Mouse (Mus musculus): ENCODE measurements around the gene Dgki. TPM values are rescaled to one million over a fixed set of nuclear protein-coding genes. Genes with fewer than 3 reads are reported as not detected.

The Dgki gene
- polyA plus RNA-seq, 1 experiment from 2014 or later: 0.92 TPM

DNA sequence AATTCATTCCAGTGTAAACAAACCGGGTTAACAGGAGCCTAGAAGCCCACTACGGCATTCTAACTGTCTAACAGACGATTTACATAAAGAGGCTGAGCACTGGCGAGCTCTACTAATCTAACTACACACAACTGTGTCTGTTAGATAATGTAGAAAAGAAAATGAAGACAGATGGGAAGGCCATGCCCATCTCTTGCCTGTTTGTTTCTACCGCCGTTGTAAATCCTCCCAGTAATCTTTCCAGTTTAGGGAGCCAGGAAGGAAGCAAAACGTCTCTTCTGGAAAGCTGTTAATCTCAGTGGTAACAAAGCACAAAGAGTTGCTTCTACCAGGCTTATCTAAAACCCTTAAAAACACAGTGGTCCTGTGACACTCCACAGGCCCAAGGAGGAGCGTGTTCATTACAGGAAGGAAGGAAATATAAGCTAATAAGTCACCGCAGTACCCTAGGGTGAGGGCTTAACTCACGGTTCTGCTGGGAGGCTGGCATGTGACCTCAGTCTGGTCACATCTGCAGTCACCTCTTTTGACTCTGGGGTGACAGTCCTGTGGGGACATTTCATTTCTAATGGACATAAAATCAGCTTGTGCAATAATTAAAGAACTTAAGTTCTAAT is 235.7 kb downstream of the Dgki start:
- WGBS: 8% methylated on average over 10 of the region's 10 CpGs

DNA sequence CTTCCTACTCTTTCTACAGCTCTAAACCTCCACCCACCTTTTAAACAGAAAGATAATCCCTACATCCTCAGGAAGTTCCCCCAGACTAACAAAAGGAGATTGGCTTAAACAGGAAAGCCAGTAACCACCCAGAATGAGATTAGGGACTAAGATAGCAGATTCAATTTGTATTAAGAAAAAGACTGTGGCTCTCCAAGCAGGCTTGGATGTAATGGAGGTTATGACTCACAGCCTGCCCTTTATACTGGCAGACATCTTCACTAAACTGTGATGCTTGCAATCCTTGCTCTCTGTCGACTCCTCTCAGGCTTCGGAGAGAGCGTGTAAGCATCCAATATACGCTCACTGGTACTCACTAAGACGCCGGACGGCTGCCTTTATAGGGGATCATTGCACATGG is 236.7 kb downstream of the Dgki start:
- no peaks in the 10 kb centered on the region for H3K27me3 ChIP-seq (replicated peaks; ENCODE audit: control insufficient read depth, insufficient read depth, low read length)
- H3K36me3 ChIP-seq (ENCODE audit: control insufficient read depth, insufficient read depth, low read length): no peaks in the 10 kb centered on the region
- DNase-seq (ENCODE audit: low spot score): no peak
- H3K9me3 ChIP-seq (ENCODE audit: control insufficient read depth, low read length): no peaks in the 10 kb centered on the region
- 90% methylated on average over 7 of the region's 7 CpGs for WGBS
- no peak overlapping the region for H3K27ac ChIP-seq (ENCODE audit: low read depth)
- no peak overlapping the region for H3K4me2 ChIP-seq (ENCODE audit: low read length)
- no peak overlapping the region for H3K4me3 ChIP-seq (ENCODE audit: low read depth, low read length)
- no peak for ATAC-seq (replicated peaks; ENCODE audit: low FRiP score, low TSS enrichment, low read depth)
- H3K4me1 ChIP-seq (replicated peaks; ENCODE audit: control insufficient read depth, insufficient read depth, low read length): peaks cover 4% of the 10 kb centered on the region
- no peak overlapping the region for H3K9ac ChIP-seq (ENCODE audit: low read length)

More for the DNA sequence above, 235.7 kb downstream of the Dgki start:
- Histone ChIP-seq H3K4me3 (ENCODE audit: low read depth, low read length) (no peak overlapping the region), H3K4me1 (replicated peaks; ENCODE audit: control insufficient read depth, insufficient read depth, low read length) (peaks cover 4% of the 10 kb centered on the region), H3K9ac (ENCODE audit: low read length) (no peak overlapping the region), H3K4me2 (ENCODE audit: low read length) (no peak overlapping the region), H3K27ac (ENCODE audit: low read depth) (no peak overlapping the region; the same call in 1 of the 2 replicates), H3K27me3 (replicated peaks; ENCODE audit: control insufficient read depth, insufficient read depth, low read length) (no peaks in the 10 kb centered on the region), H3K36me3 (ENCODE audit: control insufficient read depth, insufficient read depth, low read length) (no peaks in the 10 kb centered on the region), H3K9me3 (ENCODE audit: control insufficient read depth, low read length) (no peaks in the 10 kb centered on the region)
- DNase-seq (ENCODE audit: low spot score) (no peak), ATAC-seq (replicated peaks; ENCODE audit: low FRiP score, low TSS enrichment, low read depth) (no peak)

DNA sequence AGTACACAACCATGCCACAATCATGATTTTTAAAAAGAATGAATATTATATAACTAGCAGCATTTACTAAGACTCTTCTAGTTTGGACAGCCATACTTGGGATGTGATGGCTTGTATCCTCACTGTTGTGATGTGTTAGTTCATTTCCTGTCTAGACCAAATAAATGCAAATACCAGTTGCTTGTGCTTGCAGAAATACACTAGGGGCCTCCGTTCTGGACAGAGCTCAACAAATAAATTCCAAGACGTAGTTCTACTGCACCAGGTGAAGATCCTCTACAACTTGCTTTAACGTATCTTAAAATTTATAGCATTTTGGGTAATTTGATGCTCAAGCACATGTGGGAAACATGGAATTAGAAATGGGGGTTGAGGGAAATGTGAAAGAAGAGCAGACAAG is 239.9 kb downstream of the Dgki start:
- Histone ChIP-seq H3K4me1 (replicated peaks; ENCODE audit: control insufficient read depth, insufficient read depth, low read length) (peaks cover 4% of the 10 kb centered on the region), H3K4me2 (ENCODE audit: low read length) (no peak overlapping the region), H3K9me3 (ENCODE audit: control insufficient read depth, low read length) (no peaks in the 10 kb centered on the region), H3K27me3 (replicated peaks; ENCODE audit: control insufficient read depth, insufficient read depth, low read length) (no peaks in the 10 kb centered on the region), H3K27ac (ENCODE audit: low read depth) (no peak overlapping the region), H3K9ac (ENCODE audit: low read length) (no peak overlapping the region), H3K4me3 (ENCODE audit: low read depth, low read length) (no peak overlapping the region), H3K36me3 (ENCODE audit: control insufficient read depth, insufficient read depth, low read length) (no peaks in the 10 kb centered on the region)
- ATAC-seq (replicated peaks; ENCODE audit: low FRiP score, low TSS enrichment, low read depth) (no peak), DNase-seq (ENCODE audit: low spot score) (no peak)
- WGBS: 78% methylated on average over 3 of the region's 3 CpGs

DNA sequence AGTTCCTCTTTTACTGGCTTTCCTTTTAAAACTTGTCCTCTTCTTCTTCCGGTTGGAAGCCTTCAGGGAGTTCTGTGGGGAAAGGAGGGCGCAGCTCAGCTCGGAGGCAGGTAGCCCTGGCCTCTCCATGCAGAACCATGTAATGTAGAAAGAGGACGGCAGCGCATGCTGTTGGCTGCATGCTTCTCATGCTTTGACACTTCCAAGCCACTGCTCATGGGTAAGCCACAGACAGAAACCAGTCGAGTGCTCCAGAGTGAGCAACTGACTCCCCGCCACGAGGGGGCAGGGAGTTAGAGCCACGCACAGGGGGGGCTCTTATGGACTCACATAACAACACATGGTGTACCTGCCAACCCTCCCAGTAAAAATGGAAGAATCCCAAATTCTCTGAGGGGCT is 242.0 kb downstream of the Dgki start:
- ATAC-seq (replicated peaks; ENCODE audit: low FRiP score, low TSS enrichment, low read depth) (no peak), DNase-seq (ENCODE audit: low spot score) (no peak)
- Histone ChIP-seq H3K27ac (ENCODE audit: low read depth) (no peak overlapping the region), H3K27me3 (replicated peaks; ENCODE audit: control insufficient read depth, insufficient read depth, low read length) (no peaks in the 10 kb centered on the region), H3K9ac (ENCODE audit: low read length) (no peak overlapping the region), H3K36me3 (ENCODE audit: control insufficient read depth, insufficient read depth, low read length) (no peaks in the 10 kb centered on the region), H3K9me3 (ENCODE audit: control insufficient read depth, low read length) (no peaks in the 10 kb centered on the region), H3K4me1 (replicated peaks; ENCODE audit: control insufficient read depth, insufficient read depth, low read length) (no peaks in the 10 kb centered on the region), H3K4me3 (ENCODE audit: low read depth, low read length) (no peak overlapping the region), H3K4me2 (ENCODE audit: low read length) (no peak overlapping the region)
- WGBS: 90% methylated on average over 9 of the region's 9 CpGs

DNA sequence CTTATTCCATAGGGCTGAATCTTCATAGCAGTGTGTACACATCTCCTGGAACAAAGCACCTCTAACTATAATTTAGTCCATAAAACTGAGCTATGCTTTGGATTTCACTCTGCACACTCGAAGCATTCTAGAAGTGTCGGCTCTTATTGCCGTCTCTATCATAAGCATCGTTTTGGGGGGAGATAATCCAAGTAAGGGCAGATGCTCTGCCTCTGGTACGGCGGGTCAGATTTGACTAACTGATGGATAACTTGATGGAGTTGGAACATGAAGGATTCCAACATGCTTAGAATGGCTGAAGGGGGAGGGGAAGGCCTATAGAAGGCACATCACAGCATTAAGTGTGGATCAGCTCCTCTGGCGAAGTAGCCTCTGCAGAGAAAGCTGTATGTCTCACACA is 242.4 kb downstream of the Dgki start:
- H3K36me3 ChIP-seq (ENCODE audit: control insufficient read depth, insufficient read depth, low read length): no peaks in the 10 kb centered on the region
- H3K4me3 ChIP-seq (ENCODE audit: low read depth, low read length): no peak overlapping the region
- no peak overlapping the region for H3K4me2 ChIP-seq (ENCODE audit: low read length)
- no peaks in the 10 kb centered on the region for H3K27me3 ChIP-seq (replicated peaks; ENCODE audit: control insufficient read depth, insufficient read depth, low read length)
- 95% methylated on average over 7 of the region's 7 CpGs for WGBS
- ATAC-seq (replicated peaks; ENCODE audit: low FRiP score, low TSS enrichment, low read depth) (no peak), DNase-seq (ENCODE audit: low spot score) (no peak)
- H3K27ac ChIP-seq (ENCODE audit: low read depth): no peak overlapping the region
- no peaks in the 10 kb centered on the region for H3K4me1 ChIP-seq (replicated peaks; ENCODE audit: control insufficient read depth, insufficient read depth, low read length)
- H3K9me3 ChIP-seq (ENCODE audit: control insufficient read depth, low read length): no peaks in the 10 kb centered on the region
- H3K9ac ChIP-seq (ENCODE audit: low read length): no peak overlapping the region

DNA sequence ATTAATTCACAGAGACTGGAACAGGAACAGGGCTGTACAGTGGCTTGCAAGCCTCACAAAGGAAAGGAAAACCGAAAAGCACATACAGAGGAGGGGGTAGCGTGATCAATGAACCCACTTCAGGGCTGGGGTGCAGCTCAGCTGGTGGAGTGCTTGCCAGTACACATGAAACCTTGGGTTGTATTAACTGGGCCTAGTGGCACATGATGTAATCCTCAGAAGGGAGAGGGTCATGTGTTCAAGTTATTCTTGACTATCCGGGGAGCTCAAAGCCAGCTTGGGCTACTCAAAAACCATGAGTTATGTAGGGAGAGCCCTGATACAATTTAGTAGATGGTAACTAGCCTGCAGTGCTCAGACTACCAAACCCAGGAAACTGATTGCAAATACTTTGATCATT is 244.3 kb downstream of the Dgki start:
- Histone ChIP-seq H3K4me1 (replicated peaks; ENCODE audit: control insufficient read depth, insufficient read depth, low read length) (no peaks in the 10 kb centered on the region), H3K36me3 (ENCODE audit: control insufficient read depth, insufficient read depth, low read length) (no peaks in the 10 kb centered on the region), H3K9me3 (ENCODE audit: control insufficient read depth, low read length) (no peaks in the 10 kb centered on the region), H3K9ac (ENCODE audit: low read length) (no peak overlapping the region), H3K27me3 (replicated peaks; ENCODE audit: control insufficient read depth, insufficient read depth, low read length) (no peaks in the 10 kb centered on the region), H3K27ac (ENCODE audit: low read depth) (no peak overlapping the region), H3K4me2 (ENCODE audit: low read length) (no peak overlapping the region), H3K4me3 (ENCODE audit: low read depth, low read length) (no peak overlapping the region)
- WGBS: 89% methylated on average over 3 of the region's 3 CpGs
- ATAC-seq (replicated peaks; ENCODE audit: low FRiP score, low TSS enrichment, low read depth) (no peak), DNase-seq (ENCODE audit: low spot score) (no peak)

DNA sequence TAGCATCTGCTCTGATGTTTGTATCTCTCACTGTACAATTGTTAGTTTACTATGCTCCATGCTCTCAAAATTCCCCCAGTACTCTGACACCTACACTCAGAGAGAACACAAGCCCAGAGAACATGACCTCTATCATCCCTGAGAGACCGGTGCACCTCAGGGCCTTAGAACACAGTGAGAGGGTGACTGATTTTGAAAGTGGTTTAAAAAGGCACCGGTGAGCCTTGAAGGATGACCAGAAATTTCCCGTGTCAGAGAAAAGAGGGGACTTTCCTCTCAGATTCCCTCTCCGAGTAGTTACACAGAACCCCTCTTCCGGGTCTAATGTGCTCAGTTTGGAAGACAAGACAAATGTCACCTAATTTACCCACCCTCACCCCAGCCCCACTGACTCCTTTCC is 244.9 kb downstream of the Dgki start:
- Histone ChIP-seq H3K9me3 (ENCODE audit: control insufficient read depth, low read length) (no peaks in the 10 kb centered on the region), H3K36me3 (ENCODE audit: control insufficient read depth, insufficient read depth, low read length) (no peaks in the 10 kb centered on the region), H3K4me1 (replicated peaks; ENCODE audit: control insufficient read depth, insufficient read depth, low read length) (no peaks in the 10 kb centered on the region), H3K4me2 (ENCODE audit: low read length) (no peak overlapping the region), H3K27ac (ENCODE audit: low read depth) (no peak overlapping the region), H3K27me3 (replicated peaks; ENCODE audit: control insufficient read depth, insufficient read depth, low read length) (no peaks in the 10 kb centered on the region), H3K9ac (ENCODE audit: low read length) (no peak overlapping the region), H3K4me3 (ENCODE audit: low read depth, low read length) (no peak overlapping the region)
- 62% methylated on average over 5 of the region's 5 CpGs for WGBS
- DNase-seq (ENCODE audit: low spot score) (no peak), ATAC-seq (replicated peaks; ENCODE audit: low FRiP score, low TSS enrichment, low read depth) (no peak)

DNA sequence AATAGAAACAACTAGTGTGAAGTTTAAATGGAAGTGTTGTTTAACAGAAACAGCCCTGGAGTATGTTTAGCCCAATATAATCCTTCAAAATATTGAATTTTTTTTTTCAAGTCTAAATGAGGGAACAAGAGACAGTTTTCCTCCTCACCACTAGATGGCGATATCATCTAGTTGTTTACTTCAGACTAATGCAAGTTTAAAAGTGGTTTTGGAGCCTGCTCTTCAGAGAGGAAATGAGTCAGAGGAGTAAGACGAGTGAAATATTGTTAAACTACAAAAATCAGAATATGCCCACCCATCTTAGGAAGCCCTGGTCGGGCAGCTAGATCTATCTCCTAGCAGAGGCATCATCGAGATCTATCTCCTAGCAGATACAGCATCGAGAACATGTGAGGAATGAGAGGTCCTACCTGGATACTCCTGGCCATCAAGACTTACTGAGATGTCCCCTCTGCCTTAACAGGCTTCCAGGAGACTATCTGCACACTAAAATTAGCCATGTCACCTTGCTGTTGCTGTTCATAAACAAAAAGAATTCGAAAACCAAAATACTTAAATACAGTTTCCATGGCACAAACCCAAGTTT is 245.5 kb downstream of the Dgki start:
- 44% methylated on average over 6 of the region's 6 CpGs for WGBS
- no peak for DNase-seq (ENCODE audit: low spot score)
- Histone ChIP-seq H3K36me3 (ENCODE audit: control insufficient read depth, insufficient read depth, low read length) (no peaks in the 10 kb centered on the region), H3K9me3 (ENCODE audit: control insufficient read depth, low read length) (no peaks in the 10 kb centered on the region), H3K4me3 (ENCODE audit: low read depth, low read length) (no peak overlapping the region), H3K27me3 (replicated peaks; ENCODE audit: control insufficient read depth, insufficient read depth, low read length) (no peaks in the 10 kb centered on the region), H3K4me2 (ENCODE audit: low read length) (no peak overlapping the region), H3K9ac (ENCODE audit: low read length) (no peak overlapping the region), H3K4me1 (replicated peaks; ENCODE audit: control insufficient read depth, insufficient read depth, low read length) (no peaks in the 10 kb centered on the region), H3K27ac (ENCODE audit: low read depth) (no peak overlapping the region)
- ATAC-seq (replicated peaks; ENCODE audit: low FRiP score, low TSS enrichment, low read depth): no peak

DNA sequence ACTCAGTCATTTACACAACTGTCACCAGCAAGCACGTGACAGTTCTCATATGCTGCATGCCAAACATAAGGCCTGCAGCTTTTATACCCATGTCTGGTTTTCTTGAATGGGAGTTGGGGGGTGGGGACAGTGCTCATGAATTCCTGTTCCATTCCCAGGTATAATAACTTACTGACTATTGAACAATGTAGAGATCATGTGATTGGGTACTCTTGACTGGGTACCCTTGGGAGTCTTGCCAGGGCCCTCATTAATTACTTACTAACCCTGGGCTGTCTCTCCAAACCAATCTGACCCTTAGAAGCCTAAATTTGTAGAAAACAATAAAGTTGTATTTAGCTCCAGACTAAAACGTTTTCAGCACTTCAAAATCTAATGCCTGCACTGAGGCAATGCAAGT is 246.6 kb downstream of the Dgki start:
- H3K4me1 ChIP-seq (replicated peaks; ENCODE audit: control insufficient read depth, insufficient read depth, low read length): no peaks in the 10 kb centered on the region
- DNase-seq (ENCODE audit: low spot score) (no peak), ATAC-seq (replicated peaks; ENCODE audit: low FRiP score, low TSS enrichment, low read depth) (no peak)
- no peak overlapping the region for H3K4me2 ChIP-seq (ENCODE audit: low read length)
- no peak overlapping the region for H3K27ac ChIP-seq (ENCODE audit: low read depth)
- no peaks in the 10 kb centered on the region for H3K36me3 ChIP-seq (ENCODE audit: control insufficient read depth, insufficient read depth, low read length)
- WGBS: 49% methylated on average over 2 of the region's 2 CpGs
- no peaks in the 10 kb centered on the region for H3K9me3 ChIP-seq (ENCODE audit: control insufficient read depth, low read length)
- no peak overlapping the region for H3K4me3 ChIP-seq (ENCODE audit: low read depth, low read length)
- no peaks in the 10 kb centered on the region for H3K27me3 ChIP-seq (replicated peaks; ENCODE audit: control insufficient read depth, insufficient read depth, low read length)
- no peak overlapping the region for H3K9ac ChIP-seq (ENCODE audit: low read length)

All from intestine, embryonic 14.5 days (tissue).